Comparison of ENCODE assay signal across 8 mouse cellular contexts in the genomic region with DNA sequence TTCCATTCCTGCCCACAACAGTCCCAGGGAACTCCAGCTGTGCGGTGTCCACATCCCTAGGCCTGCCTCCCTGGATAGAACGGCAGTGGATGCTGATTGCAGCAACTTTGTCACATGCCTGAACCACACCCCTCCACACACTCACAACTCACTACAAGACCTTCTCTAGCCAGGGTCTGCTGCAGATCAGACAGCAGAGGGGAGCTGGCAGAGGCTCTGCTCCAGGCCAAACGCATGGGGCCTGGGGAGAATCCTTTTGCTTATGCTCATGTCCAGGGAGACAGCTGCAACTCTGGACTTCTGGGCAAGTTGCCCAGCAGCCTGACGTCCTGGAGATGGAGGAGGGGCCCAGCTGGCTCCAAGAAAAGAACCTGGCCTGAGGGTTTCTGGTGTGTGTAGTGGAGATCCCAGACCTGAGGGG.
DNase-seq lines count a peak whose midpoint lies in the region; ATAC-seq and TF ChIP-seq lines count a peak whose summit lies in the region.

No protein-coding gene starts in this region.

- peaks cover 29% of the 10 kb centered on the region for H3K4me1 ChIP-seq in embryonic facial prominence, embryonic 12.5 days
- peaks cover 33% of the 10 kb centered on the region for H3K4me1 ChIP-seq in heart, embryonic 10.5 days
- H3K4me1 ChIP-seq in lung, embryonic 15.5 days, result peaks cover 46% of the 10 kb centered on the region

- no peak overlapping the region for H3K9ac ChIP-seq in embryonic facial prominence, embryonic 12.5 days
- H3K9ac ChIP-seq in lung, embryonic 15.5 days, result no peak overlapping the region

- TF ChIP-seq CTCF in layer of hippocampus, adult 2 months (conservative IDR thresholded peaks at IDR 0.05), result no peak

- H3K4me2 ChIP-seq in embryonic facial prominence, embryonic 12.5 days (replicated peaks), result no peak overlapping the region
- H3K4me2 ChIP-seq in lung, embryonic 15.5 days, result no peak overlapping the region

- no peak overlapping the region for H3K4me3 ChIP-seq in layer of hippocampus, adult 2 months
- no peak overlapping the region for H3K4me3 ChIP-seq in embryonic facial prominence, embryonic 12.5 days
- no peak overlapping the region for H3K4me3 ChIP-seq in heart, embryonic 10.5 days
- H3K4me3 ChIP-seq in lung, embryonic 15.5 days, result no peak overlapping the region

- ATAC-seq in embryonic facial prominence, embryonic 12.5 days (ENCODE audit: insufficient number of reproducible peaks, insufficient read depth, low FRiP score, low TSS enrichment), result peak; percentile 89
- ATAC-seq in lung, embryonic 15.5 days (ENCODE audit: borderline replicate concordance, extremely low read depth, low FRiP score, low TSS enrichment), result peak; percentile 98
- no peak for ATAC-seq in megakaryocyte-erythroid progenitor cell, adult 5-6 weeks (replicated peaks; ENCODE audit: low FRiP score, low TSS enrichment, poor library complexity, severe bottlenecking)

- H3K9me3 ChIP-seq in embryonic facial prominence, embryonic 12.5 days, result no peaks in the 10 kb centered on the region
- H3K9me3 ChIP-seq in heart, embryonic 10.5 days, result no peaks in the 10 kb centered on the region
- no peaks in the 10 kb centered on the region for H3K9me3 ChIP-seq in lung, embryonic 15.5 days

- H3K27ac ChIP-seq in layer of hippocampus, adult 2 months, result peak overlapping the region; percentile 64
- peak overlapping the region; percentile 79 for H3K27ac ChIP-seq in embryonic facial prominence, embryonic 12.5 days
- H3K27ac ChIP-seq in heart, embryonic 10.5 days, result peak overlapping the region; percentile 49; the same call in 1 of the 2 replicates
- peak overlapping the region; percentile 79 for H3K27ac ChIP-seq in lung, embryonic 15.5 days

- no peaks in the 10 kb centered on the region for H3K36me3 ChIP-seq in embryonic facial prominence, embryonic 12.5 days
- H3K36me3 ChIP-seq in heart, embryonic 10.5 days, result no peaks in the 10 kb centered on the region
- H3K36me3 ChIP-seq in lung, embryonic 15.5 days, result no peaks in the 10 kb centered on the region

- DNase-seq in layer of hippocampus, adult 2 months (ENCODE audit: low spot score in 2 of 2), result peak in 1 of 2 experiments; percentile 46
- DNase-seq in layer of hippocampus, adult 9-10 months (ENCODE audit: low spot score), result no peak
- peak; percentile 89 for DNase-seq in heart, embryonic 10.5 days (ENCODE audit: low spot score)
- peak; percentile 56 to 67 for DNase-seq in kidney, adult 8-10 months
- peak; percentile 51 for DNase-seq in right cerebral cortex, adult 18-20 months

- no peaks in the 10 kb centered on the region for H3K27me3 ChIP-seq in embryonic facial prominence, embryonic 12.5 days
- H3K27me3 ChIP-seq in heart, embryonic 10.5 days (ENCODE audit: insufficient read depth, poor library complexity, severe bottlenecking), result no peaks in the 10 kb centered on the region
- no peaks in the 10 kb centered on the region for H3K27me3 ChIP-seq in lung, embryonic 15.5 days

- WGBS in embryonic facial prominence, embryonic 12.5 days, result 28% methylated on average over 4 of the region's 4 CpGs
- whole genome bisulfite sequencing in heart, embryonic 10.5 days, result 30% methylated on average over 4 of the region's 4 CpGs
- WGBS in lung, embryonic 15.5 days, result 23% methylated on average over 4 of the region's 4 CpGs
